Mouse (Mus musculus): ENCODE data around the gene Ibsp.

DNA sequence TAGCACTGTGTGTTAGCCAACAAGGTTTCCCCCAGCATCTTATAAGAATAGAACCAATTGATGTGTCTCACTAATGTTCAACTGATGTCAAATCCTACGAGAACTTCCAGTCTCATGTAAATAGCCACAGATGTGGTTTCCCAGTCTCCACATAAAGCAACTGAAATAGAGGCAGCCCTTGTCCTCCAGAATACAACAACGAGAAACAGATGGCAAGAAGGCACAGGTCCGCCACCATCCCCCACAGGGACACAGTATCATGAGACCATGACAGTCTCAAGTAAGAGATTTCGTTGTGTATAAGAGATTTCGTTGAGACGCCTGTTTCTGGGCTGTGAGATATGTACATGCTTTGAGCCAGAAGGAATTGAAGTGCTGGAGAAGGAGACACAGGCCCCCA, 4.8 kb upstream of the Ibsp start:
- no peak for TF ChIP-seq POLR2A (IDR thresholded peaks at IDR 0.05; ENCODE audit: low read depth, low read length)
- TF ChIP-seq CTCF (IDR thresholded peaks at IDR 0.05; ENCODE audit: extremely low read depth, insufficient read length, insufficient replicate concordance, low read depth, low read length), result no peak
